Mouse (Mus musculus) hindbrain, postnatal 0 days (tissue): Measurements from ENCODE around the gene Smco1. TPM values are rescaled to one million over a fixed set of nuclear protein-coding genes. Genes with fewer than 3 reads are reported as not detected.
"Not testable (repeated sequence)": the region's sequence is repeated elsewhere in the genome, so short reads cannot be mapped to it uniquely, and the experiment has no call there.

Experiments
- ATAC-seq: fragments of 200-750 bp; cut with Nextera tagmentation; 2 replicates; pipeline ENCODE4 v1.8.0; 2017; ENCODE audit warnings: mild to moderate bottlenecking, moderate TSS enrichment, moderate library complexity
- DNase-seq: peaks from one replicate; pipeline ENCODE4 v3.0.0-alpha.2; 2015; ENCODE audit warnings: low spot score
- H3K27ac ChIP-seq: fragments of 300-500 bp; sonication (generic); 2 replicates; pipeline ENCODE4 v1.5.1; 2014; ENCODE audit warnings: mild to moderate bottlenecking
- H3K27me3 ChIP-seq: fragments of 300-500 bp; sonication (generic); 2 replicates; pipeline ENCODE4 v1.6.1; 2014; ENCODE audit warnings: low read length, mixed read lengths; ENCODE audit not compliant: insufficient read depth
- H3K36me3 ChIP-seq: fragments of 300-500 bp; sonication (generic); 2 replicates; pipeline ENCODE4 v1.6.1; 2014; ENCODE audit warnings: low read length, mixed read lengths; ENCODE audit not compliant: insufficient read depth
- H3K4me1 ChIP-seq: fragments of 300-500 bp; sonication (generic); 2 replicates; pipeline ENCODE4 v1.6.1; 2014; ENCODE audit warnings: antibody characterized with exemption, low read length, mixed read lengths; ENCODE audit not compliant: insufficient read depth
- H3K4me2 ChIP-seq: fragments of 300-500 bp; sonication (generic); 2 replicates; pipeline ENCODE4 v1.6.1; 2014; ENCODE audit warnings: low read depth, mild to moderate bottlenecking, low read length, moderate library complexity, mixed read lengths
- H3K4me3 ChIP-seq: fragments of 300-500 bp; sonication (generic); 2 replicates; pipeline ENCODE4 v1.5.1; 2014; ENCODE audit warnings: low read length
- H3K9ac ChIP-seq: fragments of 300-500 bp; sonication (generic); replicated peaks from 2 replicates; pipeline ENCODE4 v1.6.1; 2014; ENCODE audit warnings: mild to moderate bottlenecking, low read length, moderate library complexity, mixed read lengths
- H3K9me3 ChIP-seq: fragments of 300-500 bp; sonication (generic); 2 replicates; pipeline ENCODE4 v1.6.1; 2016; ENCODE audit warnings: low read length, mixed read lengths
- CTCF ChIP-seq: IDR thresholded peaks from 2 replicates; pipeline ENCODE4 v1.5.1; 2016; ENCODE audit warnings: antibody characterized with exemption, control low read depth, low read depth
- WGBS: fragments of 180-500 bp; shearing (Covaris S2); extraction: QIAGEN DNeasy Blood & Tissue Kit; methylation state at CpG from one replicate; pipeline ENCODE4 v1.1.7; 2014; 5-methylcytosine and 5-hydroxymethylcytosine counted together
- polyA plus RNA-seq: library from polyadenylated mRNA; unstranded; fragments of >200 nt; fragmentation: Nextera tagmentation; extraction: Ambion mirVana; gene quantifications from 2 replicates; pipeline ENCODE4 v1.2.1, GENCODE M21; 2015
- total RNA-seq: library from RNA; depleted of rRNA; stranded (reverse); fragments of >200 nt; gene quantifications from 2 replicates; pipeline ENCODE4 v1.2.3, GENCODE M21; 2014; rRNA removed

The Smco1 gene
- total RNA-seq, result not detected in 2 replicates
- 0.10 TPM in 1 of 2 replicates, not detected in the other for polyA plus RNA-seq

GRCm38 (mm10) chr16:32271291-32271690, at the start of gene Smco1:
Smco1 (plus strand) TSS chr16:32271468.
- ATAC-seq (no peak), DNase-seq (no peak)
- H3K36me3 ChIP-seq, result no peaks in the 10 kb centered on the region
- H3K9me3 ChIP-seq, result no peaks in the 10 kb centered on the region
- H3K27me3 ChIP-seq, result no peaks in the 10 kb centered on the region
- no peak within 1 kb of the TSS for H3K27ac ChIP-seq
- no peak within 1 kb of the TSS for H3K9ac ChIP-seq
- no peak for TF ChIP-seq CTCF
- H3K4me3 ChIP-seq, result no peak within 1 kb of the TSS
- WGBS, result 90% methylated on average over 11 of the region's 11 CpGs
- H3K4me2 ChIP-seq, result no peak within 1 kb of the TSS
- H3K4me1 ChIP-seq, result no peaks in the 10 kb centered on the region

- no peak overlapping the region for H3K9ac ChIP-seq
- no peak overlapping the region for H3K27ac ChIP-seq
- no peaks in the 10 kb centered on the region for H3K36me3 ChIP-seq
- H3K4me1 ChIP-seq, result no peaks in the 10 kb centered on the region
- H3K27me3 ChIP-seq, result no peaks in the 10 kb centered on the region
- H3K4me2 ChIP-seq, result no peak overlapping the region
- no peaks in the 10 kb centered on the region for H3K9me3 ChIP-seq
- TF ChIP-seq CTCF, result no peak
- H3K4me3 ChIP-seq, result no peak overlapping the region
- DNase-seq (no peak), ATAC-seq (no peak)
- WGBS, result 78% methylated on average over 4 of the region's 4 CpGs
Observed at GRCm38 (mm10) chr16:32221803-32222202, 49.5 kb upstream of the Smco1 start.

- H3K27me3 ChIP-seq, result no peaks in the 10 kb centered on the region
- ATAC-seq (no peak), DNase-seq (no peak)
- H3K4me1 ChIP-seq, result no peaks in the 10 kb centered on the region
- H3K4me2 ChIP-seq, result no peak overlapping the region
- no peak overlapping the region for H3K9ac ChIP-seq
- H3K36me3 ChIP-seq, result no peaks in the 10 kb centered on the region
- no peak overlapping the region for H3K4me3 ChIP-seq
- H3K27ac ChIP-seq, result no peak overlapping the region
- TF ChIP-seq CTCF, result no peak
- no peaks in the 10 kb centered on the region for H3K9me3 ChIP-seq
Observed at GRCm38 (mm10) chr16:32222399-32222798, 48.9 kb upstream of the Smco1 start.

GRCm38 (mm10) chr16:32232050-32232449, 39.2 kb upstream of the Smco1 start:
- H3K27ac ChIP-seq, H3K27me3 ChIP-seq, ATAC-seq, H3K4me2 ChIP-seq, H3K4me1 ChIP-seq, H3K9ac ChIP-seq, DNase-seq, H3K9me3 ChIP-seq, H3K4me3 ChIP-seq: not testable (repeated sequence)
- WGBS, result 71% methylated on average over 3 of the region's 3 CpGs
- peaks cover 16% of the 10 kb centered on the region for H3K36me3 ChIP-seq

- TF ChIP-seq CTCF, result no peak
- Histone ChIP-seq H3K4me2 (no peak overlapping the region), H3K9ac (no peak overlapping the region), H3K4me3 (no peak overlapping the region), H3K9me3 (no peaks in the 10 kb centered on the region), H3K27ac (no peak overlapping the region), H3K4me1 (no peaks in the 10 kb centered on the region), H3K36me3 (peaks cover 17% of the 10 kb centered on the region; the same call in 1 of the 2 replicates), H3K27me3 (no peaks in the 10 kb centered on the region)
- no peak for ATAC-seq
- 89% methylated on average over 19 of the region's 19 CpGs for WGBS
- DNase-seq, result no peak
Observed at GRCm38 (mm10) chr16:32237930-32238680, 33.2 kb upstream of the Smco1 start.

GRCm38 (mm10) chr16:32239428-32240312, 31.6 kb upstream of the Smco1 start:
- TF ChIP-seq CTCF, result no peak
- peaks cover 9% of the 10 kb centered on the region; the same call in 1 of the 2 replicates for H3K36me3 ChIP-seq
- H3K4me2 ChIP-seq, result no peak overlapping the region
- H3K9ac ChIP-seq, result no peak overlapping the region
- H3K4me1 ChIP-seq, result no peaks in the 10 kb centered on the region
- ATAC-seq (no peak), DNase-seq (no peak)
- H3K4me3 ChIP-seq, result no peak overlapping the region
- H3K27ac ChIP-seq, result no peak overlapping the region
- H3K27me3 ChIP-seq, result no peaks in the 10 kb centered on the region
- 85% methylated on average over 2 of the region's 2 CpGs for WGBS
- H3K9me3 ChIP-seq, result no peaks in the 10 kb centered on the region
